Mouse (Mus musculus) C2C12 (cell line): ENCODE measurements around the gene Vmn1r3.

Experiments used
- CEBPB ChIP-seq: IDR thresholded peaks from one replicate; pipeline ENCODE4 v1.6.1; 2011; ENCODE audit warnings: low read depth, mild to moderate bottlenecking, control low read depth, moderate library complexity
- CTCF ChIP-seq: IDR thresholded peaks from one replicate; pipeline ENCODE4 v1.5.1; 2011; ENCODE audit not compliant: control insufficient read depth, insufficient read depth, insufficient read length
- MAX ChIP-seq: IDR thresholded peaks from one replicate; pipeline ENCODE4 v1.6.1; 2011; ENCODE audit warnings: mild to moderate bottlenecking, control low read depth
- MYOD1 ChIP-seq: IDR thresholded peaks from one replicate; pipeline ENCODE4 v1.6.1; 2011; ENCODE audit warnings: low read depth; ENCODE audit not compliant: control insufficient read depth, insufficient read length

DNA sequence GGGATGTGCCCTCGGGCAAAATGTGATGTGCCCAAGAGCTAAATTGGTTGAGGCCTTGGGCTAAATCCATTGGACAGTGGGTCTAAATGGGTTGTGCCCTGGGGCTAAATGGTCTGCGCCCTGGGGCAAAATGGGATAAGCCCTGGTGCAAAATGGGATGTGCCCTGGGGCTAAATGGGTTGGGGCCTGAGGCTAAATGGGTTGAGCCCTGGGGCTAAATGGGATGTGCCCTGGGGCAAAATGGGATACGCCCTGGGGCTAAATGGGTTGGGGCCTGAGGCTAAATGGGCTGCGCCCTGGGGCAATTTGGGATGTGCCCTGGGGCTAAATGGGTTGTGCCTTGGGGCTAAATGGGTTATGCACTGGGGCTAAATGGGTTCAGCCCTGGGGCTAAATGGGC is 20.1 kb downstream of the Vmn1r3 start:
- TF ChIP-seq CTCF (no peak), MYOD1 (no peak), CEBPB (no peak), MAX (no peak)
